Mouse (Mus musculus) liver, adult 10 weeks (tissue): ENCODE measurements around the gene Chchd10. TPM values are rescaled to one million over a fixed set of nuclear protein-coding genes. Genes with fewer than 3 reads are reported as not detected.

Experiments used
- polyA plus RNA-seq: library from polyadenylated mRNA; stranded (reverse); fragments of 350-450 nt; fragmentation: Illumina TruSeq; extraction: RNeasy Lipid Tissue Mini Kit (QIAGEN cat#74804); gene quantifications from one replicate; pipeline ENCODE4 v1.2.3, GENCODE M21; 2014; ENCODE audit warnings: low read depth, low replicate concordance

The Chchd10 gene
- polyA plus RNA-seq = 79.2 TPM

GRCm38 (mm10) chr10:75932891-75933290 lies at the start of gene Chchd10:
TSS of gene Chchd10 (plus strand) at chr10:75933130.

GRCm38 (mm10) chr10:75893089-75893750 lies 39.7 kb upstream of the Chchd10 start, which contains the start of gene Derl3:
TSS of gene Derl3 (plus strand) at chr10:75893413.

GRCm38 (mm10) chr10:75921026-75921725 lies 11.8 kb upstream of the Chchd10 start, which contains the start of gene Smarcb1:
TSS of gene Smarcb1 (minus strand) at chr10:75921617.

GRCm38 (mm10) chr10:75935680-75936541 lies 3.0 kb downstream of the Chchd10 start, which contains the start of gene Mmp11:
TSS of gene Mmp11 (minus strand) at chr10:75936496.

GRCm38 (mm10) chr10:75940520-75940919 lies 7.6 kb downstream of the Chchd10 start, which contains the start of gene Gm867:
TSS of gene Gm867 (minus strand) at chr10:75940672.

GRCm38 (mm10) chr10:75942736-75943477 lies 10.0 kb downstream of the Chchd10 start, which contains the start of gene Vpreb3:
TSS of gene Vpreb3 (plus strand) at chr10:75943057.

GRCm38 (mm10) chr10:75954381-75954811 lies 21.5 kb downstream of the Chchd10 start, which contains the start of gene Gm5134:
TSS of gene Gm5134 (plus strand) at chr10:75954514.

Other genes with a start within 250 kb of the Chchd10 start
- 1.2 TPM for gene Cabin1, start 168.8 kb upstream of the Chchd10 start, polyA plus RNA-seq
- 63.7 TPM for gene Ddt, start 159.7 kb upstream of the Chchd10 start, polyA plus RNA-seq
- not detected for gene Gm20441, start 152.2 kb upstream of the Chchd10 start, polyA plus RNA-seq
- gene Gstt3, start 151.7 kb upstream of the Chchd10 start, polyA plus RNA-seq = 132 TPM
- 89.7 TPM for gene Gstt1, start 134.5 kb upstream of the Chchd10 start, polyA plus RNA-seq
- gene Gstt4, start 110.6 kb upstream of the Chchd10 start, polyA plus RNA-seq = not detected
- gene Gstt2, start 95.7 kb upstream of the Chchd10 start, polyA plus RNA-seq = 26.0 TPM
- gene Mif, start 72.9 kb upstream of the Chchd10 start, polyA plus RNA-seq = 1.6 TPM
- not detected for gene Derl3, start 39.7 kb upstream of the Chchd10 start, polyA plus RNA-seq
- gene Smarcb1, start 11.5 kb upstream of the Chchd10 start, polyA plus RNA-seq = 4.8 TPM
- gene Mmp11, start 3.4 kb downstream of the Chchd10 start, polyA plus RNA-seq = not detected
- not detected for gene Gm867, start 7.5 kb downstream of the Chchd10 start, polyA plus RNA-seq
- not detected for gene Vpreb3, start 9.9 kb downstream of the Chchd10 start, polyA plus RNA-seq
- not detected for gene Gm5134, start 21.4 kb downstream of the Chchd10 start, polyA plus RNA-seq
- 4.6 TPM for gene Zfp280b, start 99.5 kb downstream of the Chchd10 start, polyA plus RNA-seq
- not detected for gene Slc5a4b, start 177.8 kb downstream of the Chchd10 start, polyA plus RNA-seq
- gene Slc5a4a, start 214.3 kb downstream of the Chchd10 start, polyA plus RNA-seq = not detected